Mouse (Mus musculus) hindbrain, embryonic 16.5 days (tissue): Measurements from ENCODE around the gene Ppp1r12a. TPM values are rescaled to one million over a fixed set of nuclear protein-coding genes. Genes with fewer than 3 reads are reported as not detected.

Experiments used
- ATAC-seq: fragments of 200-750 bp; cut with Nextera tagmentation; 2 replicates; pipeline ENCODE4 v1.8.0; 2017; ENCODE audit warnings: moderate TSS enrichment, moderate library complexity
- H3K27ac ChIP-seq: fragments of 300-500 bp; sonication (generic); 2 replicates; pipeline ENCODE4 v1.5.1; 2014; ENCODE audit warnings: low read depth, mild to moderate bottlenecking, control low read depth, low read length, moderate library complexity
- H3K27me3 ChIP-seq: fragments of 300-500 bp; sonication (generic); replicated peaks from 2 replicates; pipeline ENCODE4 v1.6.1; 2014; ENCODE audit warnings: low read length; ENCODE audit not compliant: control insufficient read depth, insufficient read depth
- H3K36me3 ChIP-seq: fragments of 300-500 bp; sonication (generic); 2 replicates; pipeline ENCODE4 v1.6.1; 2014; ENCODE audit warnings: mild to moderate bottlenecking, low read length, moderate library complexity, mixed read lengths; ENCODE audit not compliant: control insufficient read depth, insufficient read depth
- H3K4me1 ChIP-seq: fragments of 300-500 bp; sonication (generic); 2 replicates; pipeline ENCODE4 v1.6.1; 2014; ENCODE audit warnings: low read depth, low read length; ENCODE audit not compliant: control insufficient read depth, insufficient read depth
- H3K4me2 ChIP-seq: fragments of 300-500 bp; sonication (generic); 2 replicates; pipeline ENCODE4 v1.6.1; 2014; ENCODE audit warnings: mild to moderate bottlenecking, low read length, control low read depth, moderate library complexity
- H3K4me3 ChIP-seq: fragments of 300-500 bp; sonication (generic); 2 replicates; pipeline ENCODE4 v1.5.1; 2014; ENCODE audit warnings: mild to moderate bottlenecking, low read length, control low read depth, moderate library complexity
- H3K9ac ChIP-seq: fragments of 300-500 bp; sonication (generic); 2 replicates; pipeline ENCODE4 v1.6.1; 2014; ENCODE audit warnings: low read depth, mild to moderate bottlenecking, control low read depth, low read length, moderate library complexity
- H3K9me3 ChIP-seq: fragments of 300-500 bp; sonication (generic); 2 replicates; pipeline ENCODE4 v1.6.1; 2014; ENCODE audit warnings: mild to moderate bottlenecking, low read length, moderate library complexity; ENCODE audit not compliant: control insufficient read depth
- WGBS: fragments of 180-500 bp; shearing (Covaris S2); extraction: QIAGEN DNeasy Blood & Tissue Kit; methylation state at CpG from one replicate; pipeline ENCODE4 v1.1.7; 2014; 5-methylcytosine and 5-hydroxymethylcytosine counted together
- polyA plus RNA-seq: library from polyadenylated mRNA; unstranded; fragments of >200 nt; fragmentation: Nextera tagmentation; extraction: Ambion mirVana; gene quantifications from 2 replicates; pipeline ENCODE4 v1.2.1, GENCODE M21; 2015

Gene Ppp1r12a
- polyA plus RNA-seq, 1 experiment from 2014 or later = 62.5 TPM

DNA sequence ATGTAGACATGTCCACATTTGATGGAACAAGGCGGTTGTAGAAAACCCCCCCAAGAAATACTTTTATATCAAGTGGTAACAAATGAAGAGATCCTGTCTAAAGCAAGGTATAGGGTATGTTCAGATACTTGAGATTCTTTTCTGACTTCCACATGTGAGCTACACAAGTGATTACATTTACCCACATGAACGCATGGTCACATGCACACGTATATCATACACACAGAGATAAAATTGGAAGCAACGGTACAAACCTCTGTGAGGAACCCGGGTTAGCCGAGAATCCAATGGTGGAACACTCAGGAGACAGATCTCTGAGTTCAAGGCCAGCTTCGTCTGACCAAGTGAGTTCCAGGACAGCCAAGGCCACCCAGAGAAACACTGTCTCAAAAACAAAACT lies 166.4 kb downstream of the Ppp1r12a start:
- Histone ChIP-seq H3K4me3 (no peak overlapping the region), H3K4me2 (no peak overlapping the region), H3K27me3 (peaks cover 5% of the 10 kb centered on the region), H3K4me1 (peaks cover 3% of the 10 kb centered on the region; the same call in 1 of the 2 replicates), H3K36me3 (no peaks in the 10 kb centered on the region), H3K27ac (no peak overlapping the region), H3K9me3 (no peaks in the 10 kb centered on the region), H3K9ac (no peak overlapping the region)
- ATAC-seq = no peak
- 91% methylated on average over 7 of the region's 7 CpGs for WGBS

DNA sequence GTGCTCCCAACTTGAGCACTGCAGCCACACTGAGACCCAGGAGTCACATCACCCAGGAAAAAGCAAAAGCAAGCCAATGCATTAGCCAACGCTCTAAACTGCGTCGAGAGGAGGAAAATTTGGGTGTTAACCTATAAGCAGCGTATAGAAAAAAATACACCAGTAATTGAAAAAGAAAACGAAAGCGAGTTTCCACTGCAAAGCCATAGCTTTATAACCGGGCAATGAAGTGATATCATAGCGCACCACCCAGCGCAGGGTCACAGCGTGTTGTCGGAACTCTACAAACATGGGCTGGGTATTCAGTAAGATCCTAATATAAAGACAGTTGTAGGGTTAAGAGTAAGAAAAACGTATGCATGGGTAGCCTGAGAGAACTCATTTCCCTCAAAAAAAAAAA lies 167.0 kb downstream of the Ppp1r12a start:
- H3K36me3 ChIP-seq = no peaks in the 10 kb centered on the region

DNA sequence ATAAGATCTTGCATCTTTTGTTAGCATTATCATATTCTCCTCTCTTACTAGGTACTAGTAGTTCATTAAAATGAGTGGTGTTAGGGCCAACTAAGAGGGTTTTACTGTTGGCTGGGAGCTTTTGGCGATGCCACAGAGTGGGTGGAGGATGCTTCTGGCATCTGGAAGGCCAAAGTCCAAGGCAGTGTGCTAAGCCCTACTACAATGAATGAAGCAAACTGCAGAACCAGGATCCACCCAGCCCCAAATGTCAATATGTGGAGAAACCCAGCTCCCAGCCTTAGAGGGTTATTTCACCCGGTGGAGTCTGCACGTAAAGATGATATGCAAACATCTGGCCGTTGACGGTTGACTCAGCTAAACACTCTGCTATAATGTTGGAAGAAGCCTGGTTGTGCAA lies 167.8 kb downstream of the Ppp1r12a start:
- Histone ChIP-seq H3K4me1 (peaks cover 3% of the 10 kb centered on the region; the same call in 1 of the 2 replicates), H3K27me3 (peaks cover 5% of the 10 kb centered on the region), H3K9ac (no peak overlapping the region), H3K9me3 (no peaks in the 10 kb centered on the region), H3K4me3 (no peak overlapping the region), H3K4me2 (no peak overlapping the region), H3K36me3 (no peaks in the 10 kb centered on the region), H3K27ac (no peak overlapping the region)
- 82% methylated on average over 5 of the region's 5 CpGs for WGBS
- ATAC-seq = no peak

More for the DNA sequence above, 167.0 kb downstream of the Ppp1r12a start:
- Histone ChIP-seq H3K4me3 (no peak overlapping the region), H3K27ac (no peak overlapping the region), H3K4me2 (no peak overlapping the region), H3K9ac (no peak overlapping the region), H3K4me1 (peaks cover 3% of the 10 kb centered on the region; the same call in 1 of the 2 replicates), H3K27me3 (peaks cover 5% of the 10 kb centered on the region), H3K9me3 (no peaks in the 10 kb centered on the region)
- 91% methylated on average over 12 of the region's 12 CpGs for WGBS
- no peak for ATAC-seq

- Histone ChIP-seq H3K4me2 (peak overlapping the region; percentile 99), H3K27me3 (peaks cover 5% of the 10 kb centered on the region), H3K9me3 (no peaks in the 10 kb centered on the region), H3K4me1 (peaks cover 3% of the 10 kb centered on the region; the same call in 1 of the 2 replicates), H3K9ac (no peak overlapping the region), H3K4me3 (peak overlapping the region; percentile 87), H3K27ac (no peak overlapping the region), H3K36me3 (no peaks in the 10 kb centered on the region)
- WGBS = 10% methylated on average over 10 of the region's 10 CpGs
- ATAC-seq = no peak
Observed at GRCm38 (mm10) chr10:108330964-108331363, 169.0 kb downstream of the Ppp1r12a start.

DNA sequence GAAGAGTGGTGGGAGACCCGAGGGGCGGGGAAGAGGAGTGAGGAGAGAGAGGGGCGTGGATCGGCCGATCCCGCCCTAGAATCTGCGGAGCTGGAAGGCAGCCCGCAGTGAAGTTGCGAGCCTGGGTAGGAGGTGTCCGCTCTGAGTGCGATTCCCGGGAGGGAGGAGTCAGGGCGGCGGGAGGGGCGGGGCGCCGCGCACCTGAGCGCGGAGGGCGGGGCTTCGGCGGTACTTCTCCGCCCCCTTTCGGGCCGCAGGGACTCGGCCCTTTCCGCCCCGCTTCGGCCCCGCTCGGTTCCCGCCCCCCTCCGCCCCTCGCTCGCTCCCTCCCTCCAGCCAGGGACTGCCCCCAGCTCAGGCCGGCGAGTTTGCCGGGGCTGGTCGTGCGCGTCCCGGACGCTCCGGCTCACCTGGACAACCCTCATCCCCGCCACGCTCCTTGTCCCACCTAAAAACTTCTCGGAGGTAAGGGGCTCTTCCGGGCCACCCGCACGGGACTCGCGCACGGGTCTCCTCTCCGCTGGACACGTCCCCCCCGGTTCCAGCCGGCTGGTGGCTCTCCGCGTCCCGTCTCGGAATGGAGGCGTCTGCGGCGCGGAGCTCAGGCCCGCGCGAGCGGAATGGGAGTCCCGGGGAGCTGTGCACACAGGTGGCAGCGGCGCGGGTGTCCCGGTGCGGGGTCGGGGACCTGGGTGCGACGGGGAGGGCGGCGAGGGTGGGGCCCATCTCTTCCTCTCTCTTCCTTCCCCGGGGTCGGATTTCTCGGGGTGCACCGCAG lies 170.0 kb downstream of the Ppp1r12a start, which contains the start of gene Pawr:
Pawr (plus strand) TSS at position 338 of the 778 bp plus-strand sequence.
- Histone ChIP-seq H3K27me3 (peaks cover 5% of the 10 kb centered on the region), H3K4me1 (peaks cover 3% of the 10 kb centered on the region; the same call in 1 of the 2 replicates), H3K27ac (peak within 1 kb of the TSS; percentile 25; the same call in 1 of the 2 replicates), H3K4me3 (peak within 1 kb of the TSS; percentile 87), H3K9ac (peak within 1 kb of the TSS; percentile 77), H3K36me3 (no peaks in the 10 kb centered on the region), H3K4me2 (peak within 1 kb of the TSS; percentile 99), H3K9me3 (no peaks in the 10 kb centered on the region)
- under 1% methylated on average over 73 of the region's 85 CpGs for WGBS
- ATAC-seq = peak; percentile 94

GRCm38 (mm10) chr10:108332571-108333541 lies 170.9 kb downstream of the Ppp1r12a start:
- Histone ChIP-seq H3K4me2 (peak overlapping the region; percentile 99), H3K4me1 (peaks cover 3% of the 10 kb centered on the region; the same call in 1 of the 2 replicates), H3K36me3 (no peaks in the 10 kb centered on the region), H3K4me3 (peak overlapping the region; percentile 87), H3K27ac (peak overlapping the region; percentile 25; the same call in 1 of the 2 replicates), H3K9ac (peak overlapping the region; percentile 77), H3K27me3 (peaks cover 5% of the 10 kb centered on the region), H3K9me3 (no peaks in the 10 kb centered on the region)
- peak; percentile 67 for ATAC-seq
- under 1% methylated on average over 90 of the region's 129 CpGs for WGBS

DNA sequence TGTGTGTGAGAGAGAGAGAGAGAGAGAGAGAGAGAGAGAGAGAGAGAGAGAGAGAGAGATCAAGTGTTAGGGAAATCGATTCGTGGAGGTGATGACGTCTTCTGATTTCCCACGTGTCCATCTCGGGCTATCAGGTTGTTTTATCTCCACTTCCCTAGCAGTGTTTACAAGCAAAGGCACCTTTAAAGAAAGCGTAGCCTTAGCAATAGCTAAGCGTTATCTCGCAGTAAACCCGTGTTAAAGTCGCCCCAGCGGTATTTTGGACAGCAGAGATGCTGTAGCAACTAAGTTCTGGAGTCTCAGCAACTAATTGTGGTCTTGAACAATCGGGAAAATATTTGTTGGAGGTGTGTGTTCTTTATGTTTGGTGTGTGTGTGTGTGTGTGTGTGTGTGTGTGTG lies 171.6 kb downstream of the Ppp1r12a start:
- Histone ChIP-seq H3K4me2 (peak overlapping the region; percentile 99), H3K27ac (no peak overlapping the region), H3K4me3 (peak overlapping the region; percentile 87), H3K27me3 (peaks cover 5% of the 10 kb centered on the region), H3K36me3 (no peaks in the 10 kb centered on the region), H3K9ac (no peak overlapping the region), H3K9me3 (no peaks in the 10 kb centered on the region), H3K4me1 (peaks cover 3% of the 10 kb centered on the region; the same call in 1 of the 2 replicates)
- ATAC-seq = no peak
- 3% methylated on average over 12 of the region's 12 CpGs for WGBS
